Mouse (Mus musculus) CH12.LX (cell line): ENCODE measurements at regions not wholly inside any gene's neighbourhood (a gene's known extent, or its start where the extent isn't known, plus 50 kb on each side); places are given as distances from the start of the nearest gene placed in this dataset.

Experiments
- DNase-seq: peaks from one replicate; pipeline ENCODE4 v3.0.0-alpha.2; 2013; ENCODE audit errors: extremely low read depth
- H3K27ac ChIP-seq: 2 replicates; pipeline ENCODE4 v1.5.1; 2012; ENCODE audit warnings: low read depth, mild to moderate bottlenecking, control low read depth, moderate library complexity; ENCODE audit not compliant: insufficient read depth
- H3K27me3 ChIP-seq: replicated peaks from 2 replicates; pipeline ENCODE3; 2012; ENCODE audit warnings: inconsistent platforms
- H3K36me3 ChIP-seq, 2 experiments: replicated peaks in 1 of 2; 2 replicates each; pipeline versions ENCODE3 to v1.6.1; 2012; ENCODE audit warnings: inconsistent platforms in 1 of 2, low read length in 1 of 2, mild to moderate bottlenecking in 1 of 2, mixed read lengths in 1 of 2, moderate library complexity in 1 of 2; ENCODE audit not compliant: control insufficient read depth in 1 of 2, insufficient read depth in 1 of 2
- H3K4me1 ChIP-seq, 2 experiments: 2 replicates each; pipeline ENCODE4 v1.6.1; 2012; ENCODE audit warnings: inconsistent platforms in 1 of 2, moderate library complexity in 1 of 2; ENCODE audit not compliant: insufficient read depth in 2 of 2, control insufficient read depth in 1 of 2
- H3K4me2 ChIP-seq: 2 replicates; pipeline ENCODE4 v1.6.1; 2012; ENCODE audit warnings: low read depth, mild to moderate bottlenecking, control low read depth; ENCODE audit not compliant: poor library complexity, insufficient read depth, severe bottlenecking
- H3K4me3 ChIP-seq, 3 experiments: fragments of 150-350 bp in 1 of 3; sonication (generic) in 1 of 3; replicated peaks in 1 of 3; 2 replicates each; pipeline versions ENCODE3 to v1.5.1; 2011 to 2012; ENCODE audit warnings: low read depth in 2 of 3, low read length in 2 of 3, mild to moderate bottlenecking in 2 of 3, moderate library complexity in 2 of 3, control low read depth in 1 of 3, improper control_type of control experiment in 1 of 3, inconsistent platforms in 1 of 3, mixed read lengths in 1 of 3; ENCODE audit not compliant: poor library complexity in 1 of 3
- H3K79me2 ChIP-seq: replicated peaks from 2 replicates; pipeline ENCODE4 v1.6.1; 2012; ENCODE audit warnings: mild to moderate bottlenecking, moderate library complexity; ENCODE audit not compliant: control insufficient read depth, poor library complexity, insufficient read depth, severe bottlenecking; ENCODE audit errors: extremely low read depth
- H3K9ac ChIP-seq: 2 replicates; pipeline ENCODE4 v1.6.1; 2012; ENCODE audit warnings: low read depth, mild to moderate bottlenecking, control low read depth, moderate library complexity; ENCODE audit not compliant: insufficient read depth
- H3K9me3 ChIP-seq: replicated peaks from 2 replicates; pipeline ENCODE3; 2012; ENCODE audit warnings: low read length, inconsistent platforms, mixed read lengths
- BHLHE40 ChIP-seq: IDR thresholded peaks from 2 replicates; pipeline ENCODE4 v1.6.1; 2011; ENCODE audit warnings: mild to moderate bottlenecking, low read depth, low read length, improper control_type of control experiment
- CHD1 ChIP-seq: IDR thresholded peaks from 2 replicates; pipeline ENCODE4 v1.6.1; 2012; ENCODE audit warnings: low read depth, low read length, improper control_type of control experiment, inconsistent platforms
- CTCF ChIP-seq, 2 experiments: IDR thresholded peaks in 1 of 2; conservative IDR thresholded peaks in 1 of 2; 2 replicates each; pipeline ENCODE4 v1.5.1; 2011 to 2012; ENCODE audit warnings: low read depth in 2 of 2, low read length in 2 of 2, improper control_type of control experiment in 1 of 2, inconsistent platforms in 1 of 2, mild to moderate bottlenecking in 1 of 2, moderate library complexity in 1 of 2
- ELF1 ChIP-seq: IDR thresholded peaks from 2 replicates; pipeline ENCODE4 v1.6.1; 2014; ENCODE audit warnings: low read depth, mild to moderate bottlenecking, inconsistent platforms, low read length, improper control_type of control experiment
- EP300 ChIP-seq: IDR thresholded peaks from 2 replicates; pipeline ENCODE4 v1.6.1; 2011; ENCODE audit warnings: low read length, improper control_type of control experiment
- ETS1 ChIP-seq: conservative IDR thresholded peaks from 2 replicates; pipeline ENCODE4 v1.6.1; 2012; ENCODE audit warnings: low read depth, mild to moderate bottlenecking, inconsistent platforms, low read length, improper control_type of control experiment, moderate library complexity
- GABPA ChIP-seq: IDR thresholded peaks from 2 replicates; pipeline ENCODE4 v1.6.1; 2012; ENCODE audit warnings: low read depth, low read length, improper control_type of control experiment, inconsistent platforms; ENCODE audit not compliant: insufficient replicate concordance
- HCFC1 ChIP-seq: IDR thresholded peaks from 2 replicates; pipeline ENCODE4 v1.6.1; 2012; ENCODE audit warnings: low read depth, mild to moderate bottlenecking, inconsistent platforms, low read length, improper control_type of control experiment
- IRF4 ChIP-seq: IDR thresholded peaks from 2 replicates; pipeline ENCODE4 v1.6.1; 2014; ENCODE audit warnings: low read depth, mild to moderate bottlenecking, inconsistent platforms, low read length, improper control_type of control experiment
- JUN ChIP-seq: IDR thresholded peaks from 2 replicates; pipeline ENCODE4 v1.6.1; 2011; ENCODE audit warnings: low read depth, mild to moderate bottlenecking, low read length, improper control_type of control experiment, moderate library complexity; ENCODE audit not compliant: insufficient read depth
- JUND ChIP-seq: conservative IDR thresholded peaks from 2 replicates; pipeline ENCODE4 v1.6.1; 2011; ENCODE audit warnings: low read depth, low read length, improper control_type of control experiment
- KAT2A ChIP-seq: IDR thresholded peaks from 2 replicates; pipeline ENCODE4 v1.6.1; 2012; ENCODE audit warnings: low read length, improper control_type of control experiment, inconsistent platforms; ENCODE audit not compliant: insufficient replicate concordance
- MAFK ChIP-seq: IDR thresholded peaks from 2 replicates; pipeline ENCODE4 v1.6.1; 2011; ENCODE audit warnings: low read length, improper control_type of control experiment; ENCODE audit not compliant: insufficient replicate concordance
- MAZ ChIP-seq: IDR thresholded peaks from 2 replicates; pipeline ENCODE4 v1.6.1; 2012; ENCODE audit warnings: low read depth, mild to moderate bottlenecking, inconsistent platforms, low read length, improper control_type of control experiment, moderate library complexity
- MXI1 ChIP-seq: IDR thresholded peaks from 2 replicates; pipeline ENCODE4 v1.6.1; 2011; ENCODE audit warnings: mild to moderate bottlenecking, low read depth, low read length, improper control_type of control experiment
- MYC ChIP-seq: IDR thresholded peaks from 2 replicates; pipeline ENCODE4 v1.6.1; 2011; ENCODE audit warnings: low read depth, mild to moderate bottlenecking, improper control_type of control experiment, low read length
- NELFE ChIP-seq: IDR thresholded peaks from 2 replicates; pipeline ENCODE4 v1.6.1; 2011; ENCODE audit warnings: low read depth, low read length, improper control_type of control experiment
- NRF1 ChIP-seq: IDR thresholded peaks from 2 replicates; pipeline ENCODE4 v1.6.1; 2014; ENCODE audit warnings: low read depth, mild to moderate bottlenecking, inconsistent platforms, low read length, improper control_type of control experiment, moderate library complexity
- PAX5 ChIP-seq: IDR thresholded peaks from 2 replicates; pipeline ENCODE4 v1.6.1; 2012; ENCODE audit warnings: low read length, inconsistent platforms, mixed read lengths
- POLR2A ChIP-seq: IDR thresholded peaks from 2 replicates; pipeline ENCODE4 v1.6.1; 2011; ENCODE audit warnings: low read depth, mild to moderate bottlenecking, improper control_type of control experiment, low read length
- POLR2AphosphoS2 ChIP-seq: IDR thresholded peaks from 2 replicates; pipeline ENCODE4 v1.6.1; 2011; ENCODE audit warnings: low read depth, low read length, improper control_type of control experiment
- RAD21 ChIP-seq: IDR thresholded peaks from 2 replicates; pipeline ENCODE4 v1.6.1; 2011; ENCODE audit warnings: low read depth, mild to moderate bottlenecking, low read length, improper control_type of control experiment, moderate library complexity
- SIN3A ChIP-seq: IDR thresholded peaks from 2 replicates; pipeline ENCODE4 v1.6.1; 2012; ENCODE audit warnings: low read length, improper control_type of control experiment, inconsistent platforms
- TBP ChIP-seq: conservative IDR thresholded peaks from 2 replicates; pipeline ENCODE4 v1.6.1; 2011; ENCODE audit warnings: low read depth, low read length, improper control_type of control experiment
- TCF12 ChIP-seq: IDR thresholded peaks from 2 replicates; pipeline ENCODE4 v1.6.1; 2014; ENCODE audit warnings: low read depth, mild to moderate bottlenecking, inconsistent platforms, low read length, improper control_type of control experiment
- UBTF ChIP-seq: IDR thresholded peaks from 2 replicates; pipeline ENCODE4 v1.6.1; 2012; ENCODE audit warnings: low read depth, mild to moderate bottlenecking, inconsistent platforms, low read length, improper control_type of control experiment, moderate library complexity
- USF1 ChIP-seq: IDR thresholded peaks from 2 replicates; pipeline ENCODE4 v1.6.1; 2014; ENCODE audit warnings: low read depth, mild to moderate bottlenecking, inconsistent platforms, low read length, improper control_type of control experiment
- ZC3H11A ChIP-seq: IDR thresholded peaks from 2 replicates; pipeline ENCODE4 v1.6.1; 2012; ENCODE audit warnings: low read depth, mild to moderate bottlenecking, inconsistent platforms, low read length, improper control_type of control experiment
- ZKSCAN1 ChIP-seq: IDR thresholded peaks from 2 replicates; pipeline ENCODE4 v1.6.1; 2012; ENCODE audit warnings: low read depth, inconsistent platforms, low read length, improper control_type of control experiment, borderline replicate concordance
- ZMIZ1 ChIP-seq: IDR thresholded peaks from 2 replicates; pipeline ENCODE4 v1.6.1; 2012; ENCODE audit warnings: low read depth, mild to moderate bottlenecking, inconsistent platforms, low read length, improper control_type of control experiment
- ZNF384 ChIP-seq: IDR thresholded peaks from 2 replicates; pipeline ENCODE4 v1.6.1; 2012; ENCODE audit warnings: low read depth, low read length, improper control_type of control experiment, inconsistent platforms
- dilution Hi-C: fragments of 300-500 bp; cut with MboI; formaldehyde crosslinking; loops from 2 replicates; pipeline ENCODE4 v1.14.3; 2020; ENCODE audit warnings: low sequenced_read_pairs; ENCODE audit not compliant: extremely low pct_unique_long_range_greater_than_20kb, extremely low pct_ligation_motif_present
- in situ Hi-C: fragments of 300-500 bp; cut with MboI; formaldehyde crosslinking; loops from 3 replicates; pipeline ENCODE4 v1.14.3; 2019; ENCODE audit warnings: low sequenced_read_pairs, low pct_ligation_motif_present, low pct_unique_long_range_greater_than_20kb, mixed read lengths

- Histone ChIP-seq H3K9ac (no peak overlapping the region), H3K4me2 (no peak overlapping the region), H3K9me3 (no peaks in the 10 kb centered on the region), H3K79me2 (no peaks in the 10 kb centered on the region), H3K4me1 (peaks cover 0 to 3% of the 10 kb centered on the region in 2 experiments; a peak in 1 of 4 replicates), H3K27me3 (no peaks in the 10 kb centered on the region), H3K36me3 (no peaks in the 10 kb centered on the region), H3K27ac (no peak overlapping the region), H3K4me3 (no peak overlapping the region)
- no peak for DNase-seq
- no peak for TF ChIP-seq NELFE
- TF ChIP-seq MAFK, result 0 out of 2 replicates have a peak, but pooled peaks have one; percentile 16
- dilution Hi-C loops, result no loop called here
- in situ Hi-C loops, result no loop called here
Measured at GRCm38 (mm10) chr3:51155621-51156020, 68.6 kb upstream of the Noct start.

DNA sequence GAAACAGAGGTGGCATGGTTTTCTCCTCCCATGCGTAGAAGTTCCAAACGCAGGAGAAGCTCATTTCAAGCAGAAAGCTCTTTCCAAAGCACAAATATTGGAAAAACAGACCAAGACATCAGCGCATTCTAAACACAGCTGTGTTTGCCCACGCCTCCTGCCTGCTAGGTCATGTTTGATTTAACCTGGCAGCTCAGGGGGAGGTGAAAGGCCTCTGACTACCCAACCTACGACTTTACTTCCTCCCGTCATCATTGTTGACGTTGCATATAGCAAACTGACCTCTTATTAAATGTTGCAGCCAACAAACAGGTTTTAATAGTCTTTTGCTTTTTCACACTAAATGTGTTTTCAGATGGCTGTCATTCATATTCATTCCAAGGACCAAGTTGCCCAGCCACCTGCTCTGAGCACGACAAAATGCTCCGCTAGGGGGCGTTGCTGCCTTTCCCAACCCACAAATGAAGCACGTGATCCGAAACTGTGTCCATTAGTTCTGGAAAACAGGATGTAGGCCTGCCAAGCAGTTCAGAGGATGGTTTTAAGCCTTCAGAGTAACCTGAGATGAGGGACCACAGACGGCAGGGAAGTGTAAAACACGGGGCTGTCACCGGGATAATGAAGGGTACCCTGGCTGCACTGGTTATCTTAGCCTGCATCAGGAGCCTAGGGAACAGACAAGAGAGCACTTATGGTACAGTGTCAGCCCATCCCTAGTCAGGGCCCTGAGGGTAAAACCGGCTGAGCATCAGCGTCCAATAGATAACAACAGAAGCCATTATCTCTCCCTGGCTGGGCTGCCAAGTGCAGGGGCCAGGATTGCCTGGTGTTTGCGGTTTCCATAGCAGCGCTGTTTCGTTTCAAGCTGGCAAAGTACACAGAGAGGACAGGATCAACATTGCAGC lies 67.6 kb upstream of the Noct start:
- H3K79me2 ChIP-seq, result no peaks in the 10 kb centered on the region
- no peaks in the 10 kb centered on the region for H3K9me3 ChIP-seq
- peak; percentile 7 for DNase-seq
- no peak overlapping the region for H3K4me3 ChIP-seq
- H3K27me3 ChIP-seq, result no peaks in the 10 kb centered on the region
- H3K4me2 ChIP-seq, result no peak overlapping the region
- H3K4me1 ChIP-seq, result peaks cover 0 to 3% of the 10 kb centered on the region in 2 experiments; a peak in 1 of 4 replicates
- in situ Hi-C loops (no loop called here), dilution Hi-C loops (no loop called here)
- H3K9ac ChIP-seq, result no peak overlapping the region
- no peak overlapping the region for H3K27ac ChIP-seq
- no peaks in the 10 kb centered on the region for H3K36me3 ChIP-seq
- no peak for TF ChIP-seq JUN
- TF ChIP-seq IRF4, result 0 out of 2 replicates have a peak, but pooled peaks have one; percentile 25
- no peak for TF ChIP-seq MYC
- no peak for TF ChIP-seq SIN3A
- TF ChIP-seq MXI1, result no peak
- TF ChIP-seq RAD21, result peak; percentile 22
- peak in 1 of 2 experiments; percentile 58; a peak in 2 of 4 replicates for TF ChIP-seq CTCF (conservative IDR thresholded peaks at IDR 0.05 in 1 of 2, IDR thresholded peaks at IDR 0.05 in 1 of 2; ENCODE audit: low read depth in 2 of 2, low read length in 2 of 2)
- no peak for TF ChIP-seq POLR2A
- TF ChIP-seq GABPA, result no peak
- no peak for TF ChIP-seq CHD1
- TF ChIP-seq MAFK, result no peak
- no peak for TF ChIP-seq MAZ
- TF ChIP-seq ZKSCAN1, result no peak
- TF ChIP-seq NELFE, result no peak
- no peak for TF ChIP-seq ZC3H11A
- no peak for TF ChIP-seq TBP
- TF ChIP-seq USF1, result peak; percentile 10; the same call in 1 of the 2 replicates
- TF ChIP-seq TCF12, result no peak
- no peak for TF ChIP-seq PAX5
- peak; percentile 80 for TF ChIP-seq BHLHE40
- TF ChIP-seq ZMIZ1, result no peak
- TF ChIP-seq UBTF, result no peak
- TF ChIP-seq POLR2AphosphoS2, result no peak
- TF ChIP-seq EP300, result no peak
- no peak for TF ChIP-seq ELF1
- TF ChIP-seq NRF1, result no peak
- TF ChIP-seq HCFC1, result no peak
- no peak for TF ChIP-seq ZNF384
- no peak for TF ChIP-seq JUND
- no peak for TF ChIP-seq KAT2A
- no peak for TF ChIP-seq ETS1
